In the genomic region with DNA sequence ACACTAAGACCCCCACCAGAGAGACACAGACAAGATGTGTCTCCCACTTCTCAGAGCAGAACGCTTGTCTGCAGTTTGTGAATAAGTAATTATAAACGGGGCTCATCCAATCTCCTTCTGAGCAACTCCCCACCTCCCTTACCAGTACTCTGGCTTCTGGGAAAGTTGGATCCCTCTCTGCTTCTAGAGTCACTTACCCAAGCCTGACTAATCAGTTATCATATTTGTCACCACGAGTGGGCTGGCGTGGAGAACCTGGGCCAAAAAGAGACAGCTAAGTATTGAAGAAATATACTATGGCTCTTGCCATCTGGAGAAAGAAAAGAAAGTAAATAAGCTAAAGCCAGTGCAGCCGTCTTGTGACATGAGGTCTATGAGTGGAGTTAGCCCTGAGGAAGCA, we compare ENCODE assay signal across 18 mouse cellular contexts. TPM values are rescaled to one million over a fixed set of nuclear protein-coding genes. Genes with fewer than 3 reads are reported as not detected.
"Had no signal": no experiment of that assay in that cellular context is flagged by ENCODE, and none has a peak within 500 bp of the region (broad histone marks: within the 10 kb centered on the region; RNA-seq: fewer than 3 reads in every experiment).

No protein-coding gene starts in this region.

- H3K27me3 ChIP-seq: liver, embryonic 13.5 days; lung, embryonic 15.5 days; neural tube, embryonic 13.5 days; stomach, embryonic 15.5 days had no signal

- H3K36me3 ChIP-seq: intestine, embryonic 15.5 days; limb, embryonic 12.5 days; liver, embryonic 13.5 days; lung, embryonic 15.5 days; neural tube, embryonic 13.5 days; stomach, embryonic 15.5 days had no signal

- DNase-seq: kidney, adult 18-20 months; kidney, postnatal 10 days; kidney, postnatal 4 days; liver; liver, embryonic 13.5 days; liver, postnatal 0 days; lung, postnatal 14 days; thymus, adult 2 months; thymus, postnatal 25 days had no signal

- H3K27ac ChIP-seq: intestine, embryonic 15.5 days; layer of hippocampus, adult 2 months; limb, embryonic 12.5 days; liver, embryonic 13.5 days; lung, embryonic 15.5 days; macrophage; neural tube, embryonic 13.5 days; stomach, embryonic 15.5 days had no signal

- H3K4me1 ChIP-seq: intestine, embryonic 15.5 days; limb, embryonic 12.5 days; liver, embryonic 13.5 days; lung, embryonic 15.5 days; stomach, embryonic 15.5 days had no signal

- H3K4me3 ChIP-seq: intestine, embryonic 15.5 days; layer of hippocampus, adult 2 months; limb, embryonic 12.5 days; liver, embryonic 13.5 days; lung, embryonic 15.5 days; megakaryocyte, embryonic 14.5 days; neural tube, embryonic 13.5 days; stomach, embryonic 15.5 days had no signal

- ATAC-seq: intestine, embryonic 15.5 days; liver, postnatal 0 days had no signal

- H3K9me3 ChIP-seq: intestine, embryonic 15.5 days; liver, embryonic 13.5 days; lung, embryonic 15.5 days; stomach, embryonic 15.5 days had no signal

- H3K9ac ChIP-seq: intestine, embryonic 15.5 days; limb, embryonic 12.5 days; liver, embryonic 13.5 days; liver, postnatal 0 days; lung, embryonic 15.5 days; neural tube, embryonic 13.5 days; stomach, embryonic 15.5 days had no signal

- H3K4me2 ChIP-seq: intestine, embryonic 15.5 days; limb, embryonic 12.5 days; liver, embryonic 13.5 days; lung, embryonic 15.5 days; stomach, embryonic 15.5 days had no signal

RNA-seq across cellular contexts. Expression of gene Hrh2, which starts 47.3 kb away (rescaled TPM):
- polyA plus RNA-seq: kidney, embryonic 14.5 days; limb, embryonic 12.5 days had no signal
